Mouse (Mus musculus): ENCODE data around the gene Myo19. TPM values are rescaled to one million over a fixed set of nuclear protein-coding genes. Genes with fewer than 3 reads are reported as not detected.

The Myo19 gene
- polyA plus RNA-seq, 1 experiment from 2014 or later: 3.4 TPM

Small RNA genes within 50 kb of the gene (microRNA-seq; reads per million reads assigned to microRNA genes)
- gene Gm23564: not detected

Other genes starting within 250 kb of the Myo19 start
- 14.2 and 15.0 TPM in 2 replicates for gene Mrm1, start 60.6 kb upstream of the Myo19 start, polyA plus RNA-seq (2015; fragmentation: Nextera tagmentation; extraction: Ambion mirVana)
- gene Dhrs11, start 51.2 kb upstream of the Myo19 start, polyA plus RNA-seq (2015; fragmentation: Nextera tagmentation; extraction: Ambion mirVana): 184 and 190 TPM in 2 replicates
- gene Ggnbp2, start 9.3 kb upstream of the Myo19 start, polyA plus RNA-seq (2015; fragmentation: Nextera tagmentation; extraction: Ambion mirVana): 57.8 and 62.1 TPM in 2 replicates
- gene Pigw, start 137 bp downstream of the Myo19 start, polyA plus RNA-seq (2015; fragmentation: Nextera tagmentation; extraction: Ambion mirVana): 2.3 and 2.5 TPM in 2 replicates
- gene Znhit3, start 36.2 kb downstream of the Myo19 start, polyA plus RNA-seq (2015; fragmentation: Nextera tagmentation; extraction: Ambion mirVana): 53.5 and 54.9 TPM in 2 replicates
- 0.97 and 1.3 TPM in 2 replicates for gene Car4, start 77.6 kb downstream of the Myo19 start, polyA plus RNA-seq (2015; fragmentation: Nextera tagmentation; extraction: Ambion mirVana)

All from liver, embryonic 13.5 days (tissue).